Mouse (Mus musculus): ENCODE data around the gene Tm4sf5. TPM values are rescaled to one million over a fixed set of nuclear protein-coding genes. Genes with fewer than 3 reads are reported as not detected.
"Not testable (repeated sequence)": the region's sequence is repeated elsewhere in the genome, so short reads cannot be mapped to it uniquely, and the experiment has no call there.

Gene Tm4sf5
- polyA plus RNA-seq, 1 experiment from 2014 or later = 91.8 TPM

GRCm38 (mm10) chr11:70465824-70466223, 39.2 kb upstream of the Tm4sf5 start:
- Histone ChIP-seq H3K9ac (ENCODE audit: low read length) (peak overlapping the region; percentile 32), H3K4me3 (ENCODE audit: low read depth, low read length) (peak overlapping the region; percentile 21; the same call in 1 of the 2 replicates), H3K4me1 (replicated peaks; ENCODE audit: control insufficient read depth, insufficient read depth) (0 out of 2 replicates have a peak, but pooled peaks cover 5% of the 10 kb centered on the region), H3K4me2 (replicated peaks; ENCODE audit: low read depth) (peak overlapping the region; percentile 66), H3K27ac (replicated peaks) (no peak overlapping the region), H3K36me3 (ENCODE audit: control insufficient read depth, insufficient read depth, low read length) (no peaks in the 10 kb centered on the region), H3K27me3 (ENCODE audit: control insufficient read depth, insufficient read depth, low read length) (no peaks in the 10 kb centered on the region), H3K9me3 (ENCODE audit: control insufficient read depth, low read length) (no peaks in the 10 kb centered on the region)
- WGBS = 6% methylated on average over 23 of the region's 23 CpGs
- DNase-seq (ENCODE audit: low spot score) = peak; percentile 68
- TF ChIP-seq CTCF (IDR thresholded peaks at IDR 0.05; ENCODE audit: low read depth) = no peak
- TF ChIP-seq EP300 (optimal IDR thresholded peaks at IDR 0.05) = no peak
- no peak for ATAC-seq (ENCODE audit: low FRiP score, low TSS enrichment)

- Histone ChIP-seq H3K27ac (replicated peaks) (no peak overlapping the region; the same call in 1 of the 2 replicates), H3K36me3 (ENCODE audit: control insufficient read depth, insufficient read depth, low read length) (no peaks in the 10 kb centered on the region), H3K4me2 (replicated peaks; ENCODE audit: low read depth) (no peak overlapping the region), H3K4me1 (replicated peaks; ENCODE audit: control insufficient read depth, insufficient read depth) (0 out of 2 replicates have a peak, but pooled peaks cover 5% of the 10 kb centered on the region), H3K27me3 (ENCODE audit: control insufficient read depth, insufficient read depth, low read length) (no peaks in the 10 kb centered on the region), H3K9me3 (ENCODE audit: control insufficient read depth, low read length) (no peaks in the 10 kb centered on the region), H3K4me3 (ENCODE audit: low read depth, low read length) (no peak overlapping the region), H3K9ac (ENCODE audit: low read length) (no peak overlapping the region)
- ATAC-seq (ENCODE audit: low FRiP score, low TSS enrichment) (peak; percentile 25; the same call in 1 of the 2 replicates), DNase-seq (ENCODE audit: low spot score) (no peak)
- WGBS = 62% methylated on average over 5 of the region's 5 CpGs
- no peak for TF ChIP-seq EP300 (optimal IDR thresholded peaks at IDR 0.05)
- no peak for TF ChIP-seq CTCF (IDR thresholded peaks at IDR 0.05; ENCODE audit: low read depth)
Measured at GRCm38 (mm10) chr11:70467902-70468619, 37.0 kb upstream of the Tm4sf5 start.

DNA sequence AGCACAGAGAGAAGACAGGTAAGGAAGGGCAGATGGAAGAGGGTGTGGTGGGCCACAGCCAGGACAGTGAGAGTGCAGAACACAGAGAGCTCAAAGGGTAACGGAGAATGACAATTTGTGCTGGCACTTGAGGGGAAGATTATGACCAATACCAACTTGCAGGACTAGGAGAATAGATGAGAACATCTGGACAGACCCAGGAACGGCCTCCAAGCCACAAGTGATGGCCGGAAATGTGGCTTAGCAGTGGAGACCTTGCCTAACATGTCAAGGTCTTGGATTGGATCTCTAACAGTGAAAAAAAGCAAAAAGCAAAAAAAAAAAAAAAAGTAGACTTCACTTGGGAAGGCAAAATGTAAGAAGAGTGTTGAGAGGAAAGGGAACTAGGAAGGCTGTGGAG, 35.3 kb upstream of the Tm4sf5 start:
- no peak overlapping the region for H3K4me2 ChIP-seq (replicated peaks; ENCODE audit: low read depth)
- no peak for TF ChIP-seq CTCF (IDR thresholded peaks at IDR 0.05; ENCODE audit: low read depth)
- TF ChIP-seq EP300 (optimal IDR thresholded peaks at IDR 0.05) = no peak
- H3K27me3 ChIP-seq (ENCODE audit: control insufficient read depth, insufficient read depth, low read length) = no peaks in the 10 kb centered on the region
- DNase-seq (ENCODE audit: low spot score) (no peak), ATAC-seq (ENCODE audit: low FRiP score, low TSS enrichment) (no peak)
- H3K27ac ChIP-seq (replicated peaks) = no peak overlapping the region
- H3K9ac ChIP-seq (ENCODE audit: low read length) = no peak overlapping the region
- H3K36me3 ChIP-seq (ENCODE audit: control insufficient read depth, insufficient read depth, low read length) = no peaks in the 10 kb centered on the region
- no peak overlapping the region for H3K4me3 ChIP-seq (ENCODE audit: low read depth, low read length)
- 0 out of 2 replicates have a peak, but pooled peaks cover 5% of the 10 kb centered on the region for H3K4me1 ChIP-seq (replicated peaks; ENCODE audit: control insufficient read depth, insufficient read depth)
- WGBS = 85% methylated on average over 3 of the region's 3 CpGs
- no peaks in the 10 kb centered on the region for H3K9me3 ChIP-seq (ENCODE audit: control insufficient read depth, low read length)

DNA sequence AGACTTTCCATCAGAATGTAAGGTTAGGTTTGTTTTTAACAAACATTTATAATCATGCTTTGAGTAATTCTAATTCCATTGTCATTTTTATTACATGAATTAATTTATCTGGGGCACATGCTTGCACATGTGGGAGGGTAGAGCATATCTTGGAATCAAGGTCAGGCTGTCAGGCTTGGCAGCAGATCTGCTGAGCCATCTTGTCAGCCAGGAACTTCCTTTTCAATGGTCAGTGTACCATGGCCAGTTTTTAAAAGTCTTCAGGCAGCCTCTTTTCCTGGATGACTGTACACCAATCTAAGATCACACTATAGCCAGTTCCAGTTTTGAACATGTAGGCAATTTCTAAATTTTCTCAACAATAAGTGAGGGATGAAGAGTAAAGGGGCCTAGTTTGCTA, 32.3 kb upstream of the Tm4sf5 start:
- no peak overlapping the region for H3K9ac ChIP-seq (ENCODE audit: low read length)
- H3K36me3 ChIP-seq (ENCODE audit: control insufficient read depth, insufficient read depth, low read length) = no peaks in the 10 kb centered on the region
- H3K27me3 ChIP-seq (ENCODE audit: control insufficient read depth, insufficient read depth, low read length) = no peaks in the 10 kb centered on the region
- H3K4me3 ChIP-seq (ENCODE audit: low read depth, low read length) = no peak overlapping the region
- H3K9me3 ChIP-seq (ENCODE audit: control insufficient read depth, low read length) = no peaks in the 10 kb centered on the region
- TF ChIP-seq CTCF (IDR thresholded peaks at IDR 0.05; ENCODE audit: low read depth) (no peak), EP300 (optimal IDR thresholded peaks at IDR 0.05) (no peak)
- no peak for ATAC-seq (ENCODE audit: low FRiP score, low TSS enrichment)
- no peak overlapping the region for H3K4me2 ChIP-seq (replicated peaks; ENCODE audit: low read depth)
- DNase-seq (ENCODE audit: low spot score) = no peak
- 0 out of 2 replicates have a peak, but pooled peaks cover 2% of the 10 kb centered on the region for H3K4me1 ChIP-seq (replicated peaks; ENCODE audit: control insufficient read depth, insufficient read depth)
- H3K27ac ChIP-seq (replicated peaks) = no peak overlapping the region

DNA sequence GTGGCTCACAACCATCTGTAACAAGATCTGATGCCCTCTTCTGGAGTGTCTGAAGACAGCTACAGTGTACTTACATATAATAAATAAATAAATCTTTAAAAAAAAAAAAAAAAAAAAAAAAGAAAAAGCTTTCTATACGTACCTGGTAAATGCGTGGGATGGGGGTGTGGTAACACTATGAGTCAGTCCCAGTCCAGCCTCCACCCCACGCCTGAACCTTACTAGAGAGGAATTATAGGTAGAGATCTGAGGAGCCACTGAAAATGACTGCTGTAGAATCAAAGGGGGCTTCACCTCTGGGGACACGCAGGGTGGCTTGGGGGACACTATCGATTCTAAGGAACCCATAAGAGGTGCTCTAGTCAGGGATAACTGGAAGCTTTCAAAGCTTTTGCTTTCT, 31.8 kb upstream of the Tm4sf5 start:
- H3K4me2 ChIP-seq (replicated peaks; ENCODE audit: low read depth); H3K9ac ChIP-seq (ENCODE audit: low read length); H3K36me3 ChIP-seq (ENCODE audit: control insufficient read depth, insufficient read depth, low read length); DNase-seq (ENCODE audit: low spot score); H3K27me3 ChIP-seq (ENCODE audit: control insufficient read depth, insufficient read depth, low read length); H3K4me3 ChIP-seq (ENCODE audit: low read depth, low read length); H3K27ac ChIP-seq (replicated peaks); H3K9me3 ChIP-seq (ENCODE audit: control insufficient read depth, low read length); H3K4me1 ChIP-seq (replicated peaks; ENCODE audit: control insufficient read depth, insufficient read depth): not testable (repeated sequence)
- ATAC-seq (ENCODE audit: low FRiP score, low TSS enrichment) = 0 out of 2 replicates have a peak, but pooled peaks have one; percentile 53
- 68% methylated on average over 5 of the region's 5 CpGs for WGBS

DNA sequence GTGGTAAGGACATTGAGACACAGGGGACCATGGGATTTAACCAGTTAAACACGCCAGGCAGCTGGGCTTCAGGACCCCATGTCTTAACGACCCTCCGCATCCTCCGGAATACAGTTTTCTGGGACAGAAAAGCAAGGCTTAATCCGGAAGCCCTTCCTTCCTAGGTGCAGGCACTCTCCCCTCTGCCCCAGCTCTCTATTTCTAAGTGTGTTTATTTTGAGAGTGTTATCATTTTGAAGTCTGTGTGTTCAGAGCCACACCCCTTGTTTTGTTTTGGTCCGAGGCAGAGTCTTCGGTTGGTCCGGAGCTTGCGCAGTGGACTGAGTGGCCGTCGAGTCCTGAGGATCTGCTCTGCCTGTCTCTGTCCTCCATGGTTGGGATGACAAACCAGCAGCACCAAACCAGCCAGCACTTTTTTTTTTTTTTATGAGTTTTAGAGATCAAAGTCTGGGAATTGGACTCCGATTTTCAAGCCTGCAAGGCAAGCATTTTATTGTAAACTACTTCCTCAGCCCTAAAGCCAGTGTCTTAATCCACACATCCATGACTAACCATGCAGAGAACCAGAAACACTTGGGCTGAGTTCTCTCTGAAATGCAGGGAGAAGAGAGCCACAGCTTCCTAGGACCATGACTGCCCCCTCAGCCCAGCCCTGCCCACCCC, 30.0 kb upstream of the Tm4sf5 start:
- no peaks in the 10 kb centered on the region for H3K27me3 ChIP-seq (ENCODE audit: control insufficient read depth, insufficient read depth, low read length)
- H3K36me3 ChIP-seq (ENCODE audit: control insufficient read depth, insufficient read depth, low read length) = no peaks in the 10 kb centered on the region
- H3K4me3 ChIP-seq (ENCODE audit: low read depth, low read length) = no peak overlapping the region
- peak; percentile 36 for DNase-seq (ENCODE audit: low spot score)
- H3K4me2 ChIP-seq (replicated peaks; ENCODE audit: low read depth) = no peak overlapping the region
- 43% methylated on average over 12 of the region's 12 CpGs for WGBS
- peak; percentile 66 for ATAC-seq (ENCODE audit: low FRiP score, low TSS enrichment)
- no peaks in the 10 kb centered on the region for H3K4me1 ChIP-seq (replicated peaks; ENCODE audit: control insufficient read depth, insufficient read depth)
- H3K9ac ChIP-seq (ENCODE audit: low read length) = no peak overlapping the region
- no peak for TF ChIP-seq EP300 (optimal IDR thresholded peaks at IDR 0.05)
- TF ChIP-seq CTCF (IDR thresholded peaks at IDR 0.05; ENCODE audit: low read depth) = no peak
- no peaks in the 10 kb centered on the region for H3K9me3 ChIP-seq (ENCODE audit: control insufficient read depth, low read length)
- no peak overlapping the region for H3K27ac ChIP-seq (replicated peaks)

All from stomach, postnatal 0 days (tissue).